Mouse (Mus musculus) frontal cortex, postnatal 10 days (tissue): Measurements from ENCODE around the gene Fam163a.

Experiments
- DNase-seq, 2 experiments: peaks; one replicate each; pipeline ENCODE4 v3.0.0; 2022; ENCODE audit warnings: low spot score in 2 of 2, mixed read lengths in 1 of 2

Fam163a gene

GRCm38 (mm10) chr1:156028340-156028975, 176.4 kb downstream of the Fam163a start:
- no peak for DNase-seq

GRCm38 (mm10) chr1:156027849-156028248, 177.0 kb downstream of the Fam163a start:
- no peak for DNase-seq
